Mouse (Mus musculus): ENCODE measurements around the gene Gnpda2. TPM values are rescaled to one million over a fixed set of nuclear protein-coding genes. Genes with fewer than 3 reads are reported as not detected.

Gnpda2 gene
- 37.3 and 37.5 TPM in 2 replicates for polyA plus RNA-seq (2014; fragmentation: Nextera tagmentation; extraction: Ambion mirVana)

GRCm38 (mm10) chr5:69591640-69592461 lies at the start of gene Gnpda2:
Gene Gnpda2 (minus strand): TSS chr5:69592340.
- Histone ChIP-seq H3K4me3 (replicated peaks; ENCODE audit: low read length) (peak within 1 kb of the TSS; percentile 52), H3K36me3 (replicated peaks; ENCODE audit: control insufficient read depth, insufficient read depth) (peaks cover 22% of the 10 kb centered on the region), H3K27me3 (ENCODE audit: control insufficient read depth, insufficient read depth, low read length) (no peaks in the 10 kb centered on the region), H3K4me2 (replicated peaks) (peak within 1 kb of the TSS; percentile 58), H3K4me1 (replicated peaks; ENCODE audit: control insufficient read depth, insufficient read depth, low read length) (peaks cover 6% of the 10 kb centered on the region; the same call in 1 of the 2 replicates), H3K9ac (peak within 1 kb of the TSS; percentile 72), H3K9me3 (ENCODE audit: control insufficient read depth, low read length) (no peaks in the 10 kb centered on the region), H3K27ac (peak within 1 kb of the TSS; percentile 77)
- WGBS: 3% methylated on average over 42 of the region's 42 CpGs
- peak; percentile 99 for ATAC-seq (ENCODE audit: low FRiP score)
- peak; percentile 89 for DNase-seq (ENCODE audit: low spot score)

GRCm38 (mm10) chr5:69634766-69635165 lies 42.6 kb upstream of the Gnpda2 start:
- WGBS: 66% methylated on average over 4 of the region's 4 CpGs
- ATAC-seq (ENCODE audit: low FRiP score) (no peak), DNase-seq (ENCODE audit: low spot score) (no peak)

DNA sequence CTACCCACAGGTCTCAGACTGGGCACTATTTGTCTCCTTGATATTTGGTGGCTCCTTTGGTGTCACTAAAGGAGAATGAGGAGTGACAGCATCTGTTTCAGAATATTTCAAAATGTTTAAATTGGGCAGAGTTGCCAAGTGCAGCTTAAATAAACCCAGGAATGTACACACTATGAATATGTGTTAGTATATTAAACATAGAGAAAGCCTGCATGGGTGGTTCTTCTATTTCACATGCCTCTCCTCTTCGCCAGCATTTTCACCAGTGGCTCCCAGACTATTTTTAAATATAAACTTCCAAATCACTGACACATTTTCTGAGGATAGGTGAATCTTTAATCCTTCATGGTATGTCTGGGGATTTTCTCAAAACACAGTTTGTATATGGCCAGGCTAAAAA lies 28.8 kb upstream of the Gnpda2 start:
- H3K36me3 ChIP-seq (replicated peaks; ENCODE audit: control insufficient read depth, insufficient read depth): no peaks in the 10 kb centered on the region
- H3K4me2 ChIP-seq (replicated peaks): no peak overlapping the region
- no peak overlapping the region for H3K4me3 ChIP-seq (replicated peaks; ENCODE audit: low read length)
- ATAC-seq (ENCODE audit: low FRiP score): no peak
- H3K27ac ChIP-seq: no peak overlapping the region
- 91% methylated on average over 1 of the region's 1 CpGs for WGBS
- no peaks in the 10 kb centered on the region for H3K27me3 ChIP-seq (ENCODE audit: control insufficient read depth, insufficient read depth, low read length)
- no peaks in the 10 kb centered on the region for H3K9me3 ChIP-seq (ENCODE audit: control insufficient read depth, low read length)
- no peak for DNase-seq (ENCODE audit: low spot score)
- H3K4me1 ChIP-seq (replicated peaks; ENCODE audit: control insufficient read depth, insufficient read depth, low read length): no peaks in the 10 kb centered on the region
- no peak overlapping the region for H3K9ac ChIP-seq

More at GRCm38 (mm10) chr5:69634766-69635165, 42.6 kb upstream of the Gnpda2 start:
- Histone ChIP-seq H3K36me3 (replicated peaks; ENCODE audit: control insufficient read depth, insufficient read depth) (no peaks in the 10 kb centered on the region), H3K9ac (no peak overlapping the region), H3K27ac (no peak overlapping the region), H3K4me3 (replicated peaks; ENCODE audit: low read length) (no peak overlapping the region), H3K27me3 (ENCODE audit: control insufficient read depth, insufficient read depth, low read length) (no peaks in the 10 kb centered on the region), H3K9me3 (ENCODE audit: control insufficient read depth, low read length) (no peaks in the 10 kb centered on the region), H3K4me2 (replicated peaks) (no peak overlapping the region), H3K4me1 (replicated peaks; ENCODE audit: control insufficient read depth, insufficient read depth, low read length) (no peaks in the 10 kb centered on the region)

DNA sequence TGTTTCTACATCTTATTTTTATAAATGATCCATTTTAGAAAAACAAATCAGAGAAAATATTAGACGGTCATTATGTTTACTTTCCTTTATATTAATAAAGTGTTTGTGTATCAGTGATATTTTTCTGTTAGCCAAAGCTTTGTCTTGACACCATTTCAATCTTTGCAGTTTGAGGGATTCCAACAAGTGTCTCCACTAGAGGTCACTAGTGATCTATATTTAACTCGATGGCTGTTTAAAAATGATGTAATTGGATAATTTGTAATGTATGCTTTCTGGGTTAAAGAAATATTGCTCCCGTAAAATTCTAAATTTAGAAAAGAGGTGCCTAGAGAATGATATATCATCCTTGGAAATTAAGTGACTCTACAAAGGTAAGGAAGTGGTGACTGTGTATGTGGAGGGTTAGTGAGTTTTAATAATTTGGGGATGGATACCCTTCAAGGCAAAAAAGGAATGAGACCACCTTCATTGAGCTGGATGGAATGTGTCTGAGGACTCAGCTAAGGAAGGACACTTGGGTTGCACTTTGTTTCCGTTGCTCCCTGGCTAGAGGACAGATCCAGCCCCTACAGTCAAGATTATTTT lies 21.2 kb upstream of the Gnpda2 start:
- Histone ChIP-seq H3K9ac (no peak overlapping the region), H3K36me3 (replicated peaks; ENCODE audit: control insufficient read depth, insufficient read depth) (no peaks in the 10 kb centered on the region), H3K4me3 (replicated peaks; ENCODE audit: low read length) (no peak overlapping the region), H3K27me3 (ENCODE audit: control insufficient read depth, insufficient read depth, low read length) (no peaks in the 10 kb centered on the region), H3K4me1 (replicated peaks; ENCODE audit: control insufficient read depth, insufficient read depth, low read length) (no peaks in the 10 kb centered on the region), H3K9me3 (ENCODE audit: control insufficient read depth, low read length) (no peaks in the 10 kb centered on the region), H3K4me2 (replicated peaks) (no peak overlapping the region), H3K27ac (no peak overlapping the region)
- ATAC-seq (ENCODE audit: low FRiP score) (no peak), DNase-seq (ENCODE audit: low spot score) (peak; percentile 86)
- WGBS: 31% methylated on average over 4 of the region's 4 CpGs

- Histone ChIP-seq H3K27ac (no peak overlapping the region), H3K27me3 (ENCODE audit: control insufficient read depth, insufficient read depth, low read length) (no peaks in the 10 kb centered on the region), H3K9me3 (ENCODE audit: control insufficient read depth, low read length) (no peaks in the 10 kb centered on the region), H3K4me1 (replicated peaks; ENCODE audit: control insufficient read depth, insufficient read depth, low read length) (no peaks in the 10 kb centered on the region), H3K9ac (no peak overlapping the region), H3K4me3 (replicated peaks; ENCODE audit: low read length) (no peak overlapping the region), H3K36me3 (replicated peaks; ENCODE audit: control insufficient read depth, insufficient read depth) (no peaks in the 10 kb centered on the region), H3K4me2 (replicated peaks) (no peak overlapping the region)
- DNase-seq (ENCODE audit: low spot score): peak; percentile 71
- ATAC-seq (ENCODE audit: low FRiP score): no peak
These were observed 8.9 kb upstream of the Gnpda2 start for GRCm38 (mm10) chr5:69601027-69601426.

GRCm38 (mm10) chr5:69557404-69557935 lies 34.7 kb downstream of the Gnpda2 start:
- peak; percentile 54 for DNase-seq (ENCODE audit: low spot score)

DNA sequence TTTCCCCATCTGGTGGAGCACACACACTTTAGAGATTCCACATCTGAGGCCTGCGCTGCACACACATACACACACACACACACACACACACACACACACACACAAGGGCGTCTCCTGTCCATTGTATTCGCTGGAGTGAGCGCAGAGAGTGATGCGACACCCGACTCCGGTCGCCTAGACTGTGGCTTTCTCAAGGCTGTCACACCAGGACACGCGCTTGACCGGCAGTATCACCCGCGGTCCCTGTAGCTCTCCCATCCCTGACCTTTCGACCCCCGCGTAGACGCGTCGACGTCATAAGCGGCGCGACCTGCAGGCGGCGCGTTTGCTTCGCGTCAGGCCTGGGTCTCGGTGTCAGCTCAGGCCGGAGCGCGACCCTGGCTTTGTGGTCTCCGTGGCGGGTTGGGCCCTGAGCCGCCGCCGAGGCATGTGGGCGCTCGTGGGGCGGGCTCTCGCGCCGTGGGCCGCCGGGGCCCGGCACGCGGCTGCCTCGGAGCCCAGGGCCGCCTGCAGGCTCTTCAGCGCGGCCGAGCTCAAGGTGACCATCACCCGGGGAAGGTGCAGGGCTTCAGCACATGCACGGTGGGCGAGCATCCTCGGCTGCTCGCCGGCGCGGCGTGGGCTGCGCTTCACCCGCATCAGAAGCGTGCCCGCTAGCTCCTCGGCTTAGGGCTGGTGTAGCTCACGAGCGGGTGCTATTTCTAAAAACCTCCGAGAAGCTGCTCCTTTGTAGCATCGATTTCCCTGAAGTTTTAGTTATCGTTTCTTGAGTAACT lies 35.3 kb downstream of the Gnpda2 start, which contains the start of gene Guf1:
TSS of gene Guf1 (plus strand) at position 296 of the 776 bp plus-strand sequence.
- under 1% methylated on average over 72 of the region's 72 CpGs for WGBS
- H3K27ac ChIP-seq: peak within 1 kb of the TSS; percentile 94
- H3K4me1 ChIP-seq (replicated peaks; ENCODE audit: control insufficient read depth, insufficient read depth, low read length): peaks cover 10% of the 10 kb centered on the region; the same call in 1 of the 2 replicates
- DNase-seq (ENCODE audit: low spot score) (peak; percentile 94), ATAC-seq (ENCODE audit: low FRiP score) (peak; percentile 95)
- H3K4me2 ChIP-seq (replicated peaks): peak within 1 kb of the TSS; percentile 84
- H3K9me3 ChIP-seq (ENCODE audit: control insufficient read depth, low read length): no peaks in the 10 kb centered on the region
- H3K36me3 ChIP-seq (replicated peaks; ENCODE audit: control insufficient read depth, insufficient read depth): peaks cover 16% of the 10 kb centered on the region
- no peaks in the 10 kb centered on the region for H3K27me3 ChIP-seq (ENCODE audit: control insufficient read depth, insufficient read depth, low read length)
- peak within 1 kb of the TSS; percentile 88 for H3K4me3 ChIP-seq (replicated peaks; ENCODE audit: low read length)
- H3K9ac ChIP-seq: peak within 1 kb of the TSS; percentile 92

More at GRCm38 (mm10) chr5:69557404-69557935, 34.7 kb downstream of the Gnpda2 start:
- WGBS: 7% methylated on average over 16 of the region's 16 CpGs
- no peaks in the 10 kb centered on the region for H3K27me3 ChIP-seq (ENCODE audit: control insufficient read depth, insufficient read depth, low read length)
- H3K27ac ChIP-seq: peak overlapping the region; percentile 94
- peaks cover 10% of the 10 kb centered on the region; the same call in 1 of the 2 replicates for H3K4me1 ChIP-seq (replicated peaks; ENCODE audit: control insufficient read depth, insufficient read depth, low read length)
- H3K36me3 ChIP-seq (replicated peaks; ENCODE audit: control insufficient read depth, insufficient read depth): peaks cover 20% of the 10 kb centered on the region
- peak overlapping the region; percentile 84 for H3K4me2 ChIP-seq (replicated peaks)
- H3K9ac ChIP-seq: peak overlapping the region; percentile 92
- peak; percentile 4; the same call in 1 of the 2 replicates for ATAC-seq (ENCODE audit: low FRiP score)
- peak overlapping the region; percentile 88 for H3K4me3 ChIP-seq (replicated peaks; ENCODE audit: low read length)
- no peaks in the 10 kb centered on the region for H3K9me3 ChIP-seq (ENCODE audit: control insufficient read depth, low read length)

GRCm38 (mm10) chr5:69542489-69542888 lies 49.7 kb downstream of the Gnpda2 start, which contains the start of gene Yipf7:
Gene Yipf7 (minus strand): TSS chr5:69542648.
- H3K9ac ChIP-seq: no peak within 1 kb of the TSS
- ATAC-seq (ENCODE audit: low FRiP score) (no peak), DNase-seq (ENCODE audit: low spot score) (no peak)
- no peaks in the 10 kb centered on the region for H3K27me3 ChIP-seq (ENCODE audit: control insufficient read depth, insufficient read depth, low read length)
- no peaks in the 10 kb centered on the region for H3K9me3 ChIP-seq (ENCODE audit: control insufficient read depth, low read length)
- H3K36me3 ChIP-seq (replicated peaks; ENCODE audit: control insufficient read depth, insufficient read depth): no peaks in the 10 kb centered on the region
- WGBS: 85% methylated on average over 4 of the region's 4 CpGs
- no peaks in the 10 kb centered on the region for H3K4me1 ChIP-seq (replicated peaks; ENCODE audit: control insufficient read depth, insufficient read depth, low read length)
- H3K27ac ChIP-seq: no peak within 1 kb of the TSS
- H3K4me2 ChIP-seq (replicated peaks): no peak within 1 kb of the TSS
- H3K4me3 ChIP-seq (replicated peaks; ENCODE audit: low read length): no peak within 1 kb of the TSS
